Mouse (Mus musculus) midbrain, postnatal 0 days (tissue): Measurements from ENCODE around the gene Phlda3. TPM values are rescaled to one million over a fixed set of nuclear protein-coding genes. Genes with fewer than 3 reads are reported as not detected.
A peak's percentile ranks its signal among the peaks of the same experiment; 100 is the strongest.

Experiments used
- ATAC-seq: fragments of 200-750 bp; cut with Nextera tagmentation; 2 replicates; pipeline ENCODE4 v1.8.0; 2017; ENCODE audit warnings: moderate number of reproducible peaks, mild to moderate bottlenecking, moderate TSS enrichment, moderate library complexity; ENCODE audit not compliant: low FRiP score
- DNase-seq: peaks from one replicate; pipeline ENCODE4 v3.0.0-alpha.2; 2015; ENCODE audit warnings: low spot score
- H3K27ac ChIP-seq: fragments of 300-500 bp; sonication (generic); 2 replicates; pipeline ENCODE4 v1.5.1; 2014; ENCODE audit warnings: low read depth, mild to moderate bottlenecking, low read length, mixed read lengths
- H3K27me3 ChIP-seq: fragments of 300-500 bp; sonication (generic); 2 replicates; pipeline ENCODE4 v1.6.1; 2014; ENCODE audit warnings: low read length, control low read depth, mixed read lengths; ENCODE audit not compliant: insufficient read depth
- H3K36me3 ChIP-seq: fragments of 300-500 bp; sonication (generic); 2 replicates; pipeline ENCODE4 v1.6.1; 2014; ENCODE audit warnings: low read length, control low read depth, mixed read lengths; ENCODE audit not compliant: insufficient read depth
- H3K4me1 ChIP-seq: fragments of 300-500 bp; sonication (generic); 2 replicates; pipeline ENCODE4 v1.6.1; 2014; ENCODE audit warnings: mild to moderate bottlenecking, control low read depth, antibody characterized with exemption, low read length, mixed read lengths; ENCODE audit not compliant: insufficient read depth
- H3K4me2 ChIP-seq: fragments of 300-500 bp; sonication (generic); 2 replicates; pipeline ENCODE4 v1.6.1; 2014; ENCODE audit warnings: low read depth, mild to moderate bottlenecking, low read length, mixed read lengths; ENCODE audit not compliant: poor library complexity, severe bottlenecking
- H3K4me3 ChIP-seq: fragments of 300-500 bp; sonication (generic); 2 replicates; pipeline ENCODE4 v1.5.1; 2014; ENCODE audit warnings: low read depth, mild to moderate bottlenecking, low read length, moderate library complexity
- H3K9ac ChIP-seq: fragments of 300-500 bp; sonication (generic); replicated peaks from 2 replicates; pipeline ENCODE4 v1.6.1; 2014; ENCODE audit warnings: mild to moderate bottlenecking, low read length, moderate library complexity, mixed read lengths; ENCODE audit not compliant: poor library complexity, severe bottlenecking
- H3K9me3 ChIP-seq: fragments of 300-500 bp; sonication (generic); 2 replicates; pipeline ENCODE4 v1.6.1; 2016; ENCODE audit warnings: low read length, control low read depth
- CTCF ChIP-seq: IDR thresholded peaks from 2 replicates; pipeline ENCODE4 v1.5.1; 2016; ENCODE audit warnings: antibody characterized with exemption, mild to moderate bottlenecking
- WGBS: fragments of 180-500 bp; shearing (Covaris S2); extraction: QIAGEN DNeasy Blood & Tissue Kit; methylation state at CpG from one replicate; pipeline ENCODE4 v1.1.7; 2014; 5-methylcytosine and 5-hydroxymethylcytosine counted together
- polyA plus RNA-seq: library from polyadenylated mRNA; unstranded; fragments of >200 nt; fragmentation: Nextera tagmentation; extraction: Ambion mirVana; gene quantifications from 2 replicates; pipeline ENCODE4 v1.2.1, GENCODE M21; 2015
- total RNA-seq: library from RNA; depleted of rRNA; stranded (reverse); fragments of >200 nt; gene quantifications from 2 replicates; pipeline ENCODE4 v1.2.3, GENCODE M21; 2014

The Phlda3 gene
- total and polyA plus RNA-seq, 2 experiments from 2014 or later, result 48.9 to 54.4 TPM

- Histone ChIP-seq H3K36me3 (no peaks in the 10 kb centered on the region), H3K27me3 (no peaks in the 10 kb centered on the region), H3K9ac (no peak overlapping the region), H3K27ac (no peak overlapping the region), H3K4me1 (no peaks in the 10 kb centered on the region), H3K4me2 (no peak overlapping the region), H3K9me3 (no peaks in the 10 kb centered on the region), H3K4me3 (no peak overlapping the region)
- no peak for ATAC-seq
- WGBS, result 46% methylated on average over 8 of the region's 8 CpGs
- peak; percentile 22 for DNase-seq
- TF ChIP-seq CTCF, result no peak
Measured at GRCm38 (mm10) chr1:135800192-135800950, 34.5 kb downstream of the Phlda3 start.

- no peak overlapping the region for H3K4me3 ChIP-seq
- no peak overlapping the region for H3K4me2 ChIP-seq
- WGBS, result 59% methylated on average over 10 of the region's 10 CpGs
- H3K36me3 ChIP-seq, result no peaks in the 10 kb centered on the region
- no peak overlapping the region for H3K27ac ChIP-seq
- ATAC-seq (peak; percentile 18; the same call in 1 of the 2 replicates), DNase-seq (no peak)
- no peaks in the 10 kb centered on the region for H3K4me1 ChIP-seq
- H3K27me3 ChIP-seq, result no peaks in the 10 kb centered on the region
- H3K9ac ChIP-seq, result no peak overlapping the region
- H3K9me3 ChIP-seq, result no peaks in the 10 kb centered on the region
- no peak for TF ChIP-seq CTCF
Measured at GRCm38 (mm10) chr1:135807546-135807945, 41.6 kb downstream of the Phlda3 start.

GRCm38 (mm10) chr1:135810180-135810579 is 44.3 kb downstream of the Phlda3 start:
- DNase-seq (no peak), ATAC-seq (no peak)
- Histone ChIP-seq H3K36me3 (no peaks in the 10 kb centered on the region), H3K9ac (no peak overlapping the region), H3K27ac (no peak overlapping the region), H3K4me3 (no peak overlapping the region), H3K4me1 (no peaks in the 10 kb centered on the region), H3K4me2 (no peak overlapping the region), H3K27me3 (no peaks in the 10 kb centered on the region), H3K9me3 (no peaks in the 10 kb centered on the region)
- WGBS, result 81% methylated on average over 2 of the region's 2 CpGs
- no peak for TF ChIP-seq CTCF

- H3K9me3 ChIP-seq, result no peaks in the 10 kb centered on the region
- WGBS, result 15% methylated on average over 7 of the region's 7 CpGs
Measured at GRCm38 (mm10) chr1:135811016-135811646, 45.2 kb downstream of the Phlda3 start.

GRCm38 (mm10) chr1:135812205-135812604 is 46.3 kb downstream of the Phlda3 start:
- Histone ChIP-seq H3K36me3 (no peaks in the 10 kb centered on the region), H3K27me3 (peaks cover 2% of the 10 kb centered on the region), H3K9ac (no peak overlapping the region), H3K4me2 (no peak overlapping the region), H3K9me3 (no peaks in the 10 kb centered on the region), H3K4me1 (no peaks in the 10 kb centered on the region), H3K4me3 (no peak overlapping the region), H3K27ac (no peak overlapping the region)
- no peak for TF ChIP-seq CTCF
- WGBS, result 85% methylated on average over 3 of the region's 3 CpGs
- DNase-seq (no peak), ATAC-seq (no peak)

More at GRCm38 (mm10) chr1:135811016-135811646, 45.2 kb downstream of the Phlda3 start:
- Histone ChIP-seq H3K4me3 (no peak overlapping the region), H3K4me2 (no peak overlapping the region), H3K9ac (no peak overlapping the region), H3K27ac (no peak overlapping the region), H3K27me3 (no peaks in the 10 kb centered on the region), H3K4me1 (no peaks in the 10 kb centered on the region), H3K36me3 (no peaks in the 10 kb centered on the region)
- ATAC-seq (no peak), DNase-seq (peak; percentile 69)
- TF ChIP-seq CTCF, result peak; percentile 96

- 29% methylated on average over 2 of the region's 2 CpGs for WGBS
- no peaks in the 10 kb centered on the region for H3K9me3 ChIP-seq
- no peak for TF ChIP-seq CTCF
- H3K4me3 ChIP-seq, result no peak overlapping the region
- no peak for DNase-seq
- ATAC-seq, result no peak
- H3K4me2 ChIP-seq, result no peak overlapping the region
- H3K27me3 ChIP-seq, result peaks cover 6% of the 10 kb centered on the region
- H3K36me3 ChIP-seq, result no peaks in the 10 kb centered on the region
- H3K9ac ChIP-seq, result no peak overlapping the region
- H3K27ac ChIP-seq, result no peak overlapping the region
- H3K4me1 ChIP-seq, result no peaks in the 10 kb centered on the region
Measured at GRCm38 (mm10) chr1:135812618-135813017, 46.7 kb downstream of the Phlda3 start.
